Mouse (Mus musculus) E14TG2a.4 (cell line): ENCODE results near the gene Rps7.

ENCODE experiments used
- H3K27me3 ChIP-seq: 2 replicates; pipeline ENCODE4 v1.6.1; 2014; ENCODE audit warnings: low read length, control low read depth; ENCODE audit not compliant: insufficient read depth
- H3K36me3 ChIP-seq: 2 replicates; pipeline ENCODE4 v1.6.1; 2014; ENCODE audit warnings: low read length, control low read depth; ENCODE audit not compliant: insufficient read depth
- H3K4me1 ChIP-seq: replicated peaks from 2 replicates; pipeline ENCODE4 v1.6.1; 2014; ENCODE audit warnings: low read depth, low read length, control low read depth
- H3K4me3 ChIP-seq: replicated peaks from 2 replicates; pipeline ENCODE4 v1.5.1; 2014; ENCODE audit warnings: mild to moderate bottlenecking, low read length
- H3K9me3 ChIP-seq: 2 replicates; pipeline ENCODE4 v1.6.1; 2014; ENCODE audit warnings: low read length, control low read depth
- CTCF ChIP-seq: conservative IDR thresholded peaks from 2 replicates; pipeline ENCODE4 v1.5.1; 2014; ENCODE audit warnings: low read length
- NANOG ChIP-seq: IDR thresholded peaks from 2 replicates; pipeline ENCODE4 v1.6.1; 2014; ENCODE audit warnings: borderline replicate concordance, low read length, mixed read lengths
- POU5F1 ChIP-seq: IDR thresholded peaks from 2 replicates; pipeline ENCODE4 v1.6.1; 2014; ENCODE audit warnings: low read length, borderline replicate concordance

The Rps7 gene

GRCm38 (mm10) chr12:28598526-28598991 lies 37.2 kb downstream of the Rps7 start:
- Histone ChIP-seq H3K9me3 (peaks cover 7% of the 10 kb centered on the region; the same call in 1 of the 2 replicates), H3K27me3 (peaks cover 7% of the 10 kb centered on the region), H3K4me1 (peaks cover 22% of the 10 kb centered on the region), H3K36me3 (no peaks in the 10 kb centered on the region), H3K4me3 (no peak overlapping the region)
- TF ChIP-seq CTCF = no peak
- TF ChIP-seq POU5F1 = no peak
- no peak for TF ChIP-seq NANOG

- Histone ChIP-seq H3K4me1 (peaks cover 22% of the 10 kb centered on the region), H3K27me3 (peaks cover 7% of the 10 kb centered on the region), H3K4me3 (no peak overlapping the region), H3K36me3 (no peaks in the 10 kb centered on the region), H3K9me3 (peaks cover 7% of the 10 kb centered on the region; the same call in 1 of the 2 replicates)
- TF ChIP-seq POU5F1 = no peak
Measured at GRCm38 (mm10) chr12:28598110-28598509, 37.6 kb downstream of the Rps7 start.

- Histone ChIP-seq H3K9me3 (peaks cover 7% of the 10 kb centered on the region; the same call in 1 of the 2 replicates), H3K36me3 (no peaks in the 10 kb centered on the region), H3K4me1 (peaks cover 22% of the 10 kb centered on the region), H3K4me3 (no peak overlapping the region), H3K27me3 (peaks cover 7% of the 10 kb centered on the region)
- no peak for TF ChIP-seq CTCF
- no peak for TF ChIP-seq NANOG
- TF ChIP-seq POU5F1 = no peak
Measured at GRCm38 (mm10) chr12:28597699-28598098, 38.1 kb downstream of the Rps7 start.

- TF ChIP-seq NANOG (no peak), CTCF (no peak), POU5F1 (no peak)
- H3K27me3 ChIP-seq = peaks cover 7% of the 10 kb centered on the region
- no peaks in the 10 kb centered on the region for H3K36me3 ChIP-seq
- no peak overlapping the region for H3K4me3 ChIP-seq
- peaks cover 14% of the 10 kb centered on the region for H3K4me1 ChIP-seq
- H3K9me3 ChIP-seq = peaks cover 7% of the 10 kb centered on the region; the same call in 1 of the 2 replicates
Measured at GRCm38 (mm10) chr12:28596851-28597250, 38.9 kb downstream of the Rps7 start.

GRCm38 (mm10) chr12:28590428-28590827 lies 45.3 kb downstream of the Rps7 start:
- no peak for TF ChIP-seq POU5F1
- TF ChIP-seq CTCF = no peak
- TF ChIP-seq NANOG = no peak
- H3K4me1 ChIP-seq = peaks cover 11% of the 10 kb centered on the region; the same call in 1 of the 2 replicates

DNA sequence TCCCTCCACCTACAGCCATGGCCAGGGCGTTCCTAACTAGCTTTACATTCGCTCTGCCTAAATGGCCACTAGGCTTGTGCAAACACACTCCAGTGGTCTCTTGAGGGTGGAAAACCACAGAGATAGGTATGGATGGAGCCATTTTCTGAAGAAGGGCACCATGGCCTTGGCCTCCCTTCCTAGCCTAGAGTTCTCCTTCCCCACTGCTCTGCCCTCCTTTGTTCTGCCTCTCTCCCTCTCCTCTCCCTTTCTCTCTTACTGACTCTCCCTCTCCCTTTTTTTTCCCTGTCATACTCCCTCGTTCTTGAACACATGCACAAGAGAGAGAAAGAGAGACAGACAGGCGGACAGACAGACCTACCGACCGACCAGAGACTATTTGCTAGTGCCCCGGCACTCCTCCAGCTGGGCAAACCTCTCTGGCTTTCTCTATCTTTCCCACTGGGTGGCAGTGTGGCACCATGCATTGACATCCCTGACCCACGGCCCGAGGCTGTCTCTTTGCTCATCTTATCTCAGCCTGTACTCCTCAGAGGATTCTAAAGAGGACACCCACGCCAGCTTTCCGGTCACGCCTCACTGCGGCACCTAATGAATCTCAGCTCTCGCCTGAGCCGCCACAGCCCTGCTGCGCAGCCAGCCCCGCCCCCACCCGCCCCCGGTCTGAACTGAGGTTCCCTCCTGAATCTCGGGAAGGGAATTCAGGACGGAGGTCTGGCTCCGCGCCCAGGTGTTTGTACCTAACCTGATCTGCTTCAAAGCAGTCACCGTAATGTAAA lies 46.5 kb downstream of the Rps7 start:
- peaks cover 11% of the 10 kb centered on the region; the same call in 1 of the 2 replicates for H3K4me1 ChIP-seq
- no peaks in the 10 kb centered on the region for H3K36me3 ChIP-seq
- H3K9me3 ChIP-seq = no peaks in the 10 kb centered on the region
- TF ChIP-seq POU5F1 (no peak), CTCF (peak; percentile 51)
- peak overlapping the region; percentile 20; the same call in 1 of the 2 replicates for H3K4me3 ChIP-seq
- H3K27me3 ChIP-seq = peaks cover 28% of the 10 kb centered on the region

More at GRCm38 (mm10) chr12:28590428-28590827, 45.3 kb downstream of the Rps7 start:
- Histone ChIP-seq H3K36me3 (no peaks in the 10 kb centered on the region), H3K9me3 (peaks cover 7% of the 10 kb centered on the region; the same call in 1 of the 2 replicates), H3K4me3 (no peak overlapping the region), H3K27me3 (peaks cover 28% of the 10 kb centered on the region)

DNA sequence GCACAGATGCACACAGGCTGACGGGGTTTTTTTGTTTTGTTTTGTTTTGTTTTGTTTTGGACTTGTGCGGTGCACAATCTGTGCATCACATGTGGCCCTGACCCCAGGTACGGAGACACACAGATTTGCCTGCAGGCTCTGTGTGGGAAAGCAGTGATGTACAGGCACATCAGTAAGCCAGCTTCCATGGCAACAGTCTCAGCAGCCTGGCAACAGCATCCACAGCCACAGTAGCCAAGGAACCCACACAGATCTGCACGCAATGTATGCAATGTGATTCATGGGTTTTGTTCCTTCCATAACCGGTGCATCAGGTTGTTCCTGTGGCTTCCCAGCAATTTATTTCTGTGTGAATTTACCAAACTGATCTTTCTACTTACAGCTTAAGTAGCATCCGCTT lies 47.8 kb downstream of the Rps7 start:
- Histone ChIP-seq H3K9me3 (no peaks in the 10 kb centered on the region), H3K4me3 (no peak overlapping the region), H3K27me3 (peaks cover 28% of the 10 kb centered on the region), H3K4me1 (peaks cover 8% of the 10 kb centered on the region; the same call in 1 of the 2 replicates), H3K36me3 (no peaks in the 10 kb centered on the region)
- no peak for TF ChIP-seq POU5F1
- TF ChIP-seq NANOG = no peak
- no peak for TF ChIP-seq CTCF

GRCm38 (mm10) chr12:28584036-28584435 lies 51.7 kb downstream of the Rps7 start:
- H3K4me1 ChIP-seq = peaks cover 2% of the 10 kb centered on the region; the same call in 1 of the 2 replicates
- H3K4me3 ChIP-seq = no peak overlapping the region
- H3K36me3 ChIP-seq = no peaks in the 10 kb centered on the region
- TF ChIP-seq POU5F1 = no peak
- TF ChIP-seq CTCF = no peak
- no peak for TF ChIP-seq NANOG
- peaks cover 16% of the 10 kb centered on the region for H3K27me3 ChIP-seq
- no peaks in the 10 kb centered on the region for H3K9me3 ChIP-seq
